Mouse (Mus musculus) embryonic facial prominence, embryonic 13.5 days (tissue): ENCODE measurements around the gene Urod. TPM values are rescaled to one million over a fixed set of nuclear protein-coding genes. Genes with fewer than 3 reads are reported as not detected.

Source experiments
- ATAC-seq: fragments of 200-750 bp; cut with Nextera tagmentation; 2 replicates; pipeline ENCODE4 v1.8.0; 2017; ENCODE audit warnings: low read depth; ENCODE audit not compliant: insufficient number of reproducible peaks, insufficient read depth, low FRiP score, low TSS enrichment
- H3K27ac ChIP-seq: fragments of 300-500 bp; sonication (generic); 2 replicates; pipeline ENCODE4 v1.5.1; 2015; ENCODE audit warnings: moderate library complexity, mild to moderate bottlenecking, inconsistent platforms
- H3K27me3 ChIP-seq: fragments of 300-500 bp; sonication (generic); 2 replicates; pipeline ENCODE4 v1.6.1; 2015; ENCODE audit warnings: mild to moderate bottlenecking, inconsistent platforms
- H3K36me3 ChIP-seq: fragments of 300-500 bp; sonication (generic); 2 replicates; pipeline ENCODE4 v1.6.1; 2015; ENCODE audit warnings: mild to moderate bottlenecking, inconsistent platforms
- H3K4me1 ChIP-seq: fragments of 300-500 bp; sonication (generic); 2 replicates; pipeline ENCODE4 v1.6.1; 2015; ENCODE audit warnings: inconsistent platforms
- H3K4me2 ChIP-seq: fragments of 300-500 bp; sonication (generic); 2 replicates; pipeline ENCODE4 v1.6.1; 2015; ENCODE audit warnings: moderate library complexity, mild to moderate bottlenecking, inconsistent platforms
- H3K4me3 ChIP-seq: fragments of 300-500 bp; sonication (generic); 2 replicates; pipeline ENCODE4 v1.5.1; 2015; ENCODE audit warnings: mild to moderate bottlenecking, inconsistent platforms
- H3K9ac ChIP-seq: fragments of 300-500 bp; sonication (generic); 2 replicates; pipeline ENCODE4 v1.6.1; 2015; ENCODE audit warnings: mild to moderate bottlenecking, inconsistent platforms
- H3K9me3 ChIP-seq: fragments of 300-500 bp; sonication (generic); 2 replicates; pipeline ENCODE4 v1.6.1; 2016; ENCODE audit warnings: inconsistent platforms
- WGBS: fragments of 180-500 bp; shearing (Covaris S2); methylation state at CpG from one replicate; pipeline ENCODE4 v1.1.7; 2015; ENCODE audit warnings: mixed read lengths; 5-methylcytosine and 5-hydroxymethylcytosine counted together
- polyA plus RNA-seq: library from polyadenylated mRNA; unstranded; fragments of >200 nt; fragmentation: Nextera tagmentation; extraction: Ambion mirVana; gene quantifications from 2 replicates; pipeline ENCODE4 v1.2.1, GENCODE M21; 2015

Urod gene
- 101 and 105 TPM in 2 replicates for polyA plus RNA-seq

- peak; percentile 86 for ATAC-seq
- under 1% methylated on average over 38 of the region's 38 CpGs for WGBS
Observed at GRCm38 (mm10) chr4:116993672-116994621, at the start of gene Urod. Urod (minus strand) TSS chr4:116994413.

GRCm38 (mm10) chr4:117041283-117041721, 47.1 kb upstream of the Urod start:
- H3K36me3 ChIP-seq, result no peaks in the 10 kb centered on the region
- H3K27me3 ChIP-seq, result no peaks in the 10 kb centered on the region
- no peak overlapping the region for H3K27ac ChIP-seq
- H3K4me1 ChIP-seq, result peaks cover 24% of the 10 kb centered on the region
- no peak overlapping the region for H3K4me2 ChIP-seq
- ATAC-seq, result no peak
- no peak overlapping the region for H3K4me3 ChIP-seq
- WGBS, result 63% methylated on average over 4 of the region's 4 CpGs
- no peak overlapping the region for H3K9ac ChIP-seq
- H3K9me3 ChIP-seq, result no peaks in the 10 kb centered on the region

More at GRCm38 (mm10) chr4:116993672-116994621, at the start of gene Urod:
- peaks cover 32% of the 10 kb centered on the region for H3K36me3 ChIP-seq
- peak within 1 kb of the TSS; percentile 87 for H3K9ac ChIP-seq
- 0 out of 2 replicates have a peak, but pooled peaks cover 2% of the 10 kb centered on the region for H3K27me3 ChIP-seq
- H3K4me3 ChIP-seq, result peak within 1 kb of the TSS; percentile 98
- H3K4me2 ChIP-seq, result peak within 1 kb of the TSS; percentile 99
- H3K27ac ChIP-seq, result peak within 1 kb of the TSS; percentile 66
- H3K9me3 ChIP-seq, result no peaks in the 10 kb centered on the region
- H3K4me1 ChIP-seq, result peaks cover 29% of the 10 kb centered on the region

DNA sequence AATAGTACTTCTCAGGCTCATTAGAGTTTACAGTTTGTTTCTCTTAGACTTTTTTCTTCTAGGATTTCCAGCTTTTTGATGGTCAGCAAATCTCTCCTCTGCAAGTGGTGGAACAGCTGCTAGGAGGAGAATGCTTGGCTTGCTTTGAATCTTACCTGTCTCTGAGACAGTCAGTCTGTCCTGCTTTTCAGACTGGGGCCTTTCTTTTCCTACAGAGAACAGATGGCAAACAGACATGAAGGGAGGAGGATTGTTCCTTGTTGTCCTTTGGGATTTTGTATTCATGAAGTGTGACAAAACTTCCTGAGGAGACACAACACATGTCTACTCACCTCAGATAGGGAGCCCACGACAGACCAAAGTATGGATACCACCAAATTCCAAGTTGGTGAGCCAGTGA, 46.6 kb upstream of the Urod start:
- ATAC-seq, result no peak
- 43% methylated on average over 1 of the region's 1 CpGs for WGBS
- peak overlapping the region; percentile 77 for H3K27ac ChIP-seq
- H3K9ac ChIP-seq, result no peak overlapping the region
- H3K4me2 ChIP-seq, result no peak overlapping the region
- no peaks in the 10 kb centered on the region for H3K9me3 ChIP-seq
- peaks cover 24% of the 10 kb centered on the region for H3K4me1 ChIP-seq
- no peaks in the 10 kb centered on the region for H3K27me3 ChIP-seq
- H3K4me3 ChIP-seq, result no peak overlapping the region
- H3K36me3 ChIP-seq, result no peaks in the 10 kb centered on the region

DNA sequence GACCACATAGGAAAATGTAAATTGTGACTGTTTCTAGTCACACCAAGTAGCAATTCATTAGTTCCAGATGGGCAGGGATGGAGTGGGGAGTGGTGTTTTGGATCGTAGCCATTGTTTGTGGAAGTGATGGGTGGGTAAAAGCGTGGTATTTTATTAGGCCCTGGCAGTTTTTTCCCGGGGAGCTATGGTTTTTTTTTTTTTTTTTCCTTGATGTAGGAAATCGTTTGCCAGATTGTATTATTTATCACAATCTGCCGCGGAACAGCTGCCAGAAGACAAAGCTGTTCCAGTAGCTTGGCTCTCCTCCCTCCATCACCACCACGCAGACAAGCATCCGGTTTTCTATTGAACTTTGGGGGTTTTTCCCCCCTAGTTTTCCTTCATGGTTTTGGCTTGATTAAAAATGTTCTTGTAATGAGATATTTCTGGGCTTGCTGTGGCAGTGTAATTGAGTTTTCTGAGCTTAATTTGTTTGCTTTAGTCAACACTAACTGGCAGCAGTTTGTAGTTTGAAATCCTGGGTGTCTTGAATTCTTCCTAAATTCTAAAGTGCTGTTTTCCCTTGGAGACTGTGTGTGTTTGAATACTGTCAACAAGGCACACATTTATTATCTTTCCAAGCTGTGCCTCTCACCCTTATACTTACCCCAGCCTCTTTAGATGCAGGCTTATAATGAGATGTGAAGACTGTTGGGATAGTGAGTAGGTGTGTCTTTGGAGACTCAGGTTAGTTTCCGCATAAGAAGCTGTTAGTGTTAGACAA, 45.9 kb upstream of the Urod start:
- peak; percentile 59; the same call in 1 of the 2 replicates for ATAC-seq
- Histone ChIP-seq H3K36me3 (no peaks in the 10 kb centered on the region), H3K27me3 (no peaks in the 10 kb centered on the region), H3K9me3 (no peaks in the 10 kb centered on the region), H3K4me3 (no peak overlapping the region), H3K27ac (peak overlapping the region; percentile 77), H3K4me1 (peaks cover 24% of the 10 kb centered on the region), H3K9ac (no peak overlapping the region), H3K4me2 (peak overlapping the region; percentile 30; the same call in 1 of the 2 replicates)
- WGBS, result 20% methylated on average over 9 of the region's 9 CpGs

- no peaks in the 10 kb centered on the region for H3K27me3 ChIP-seq
- WGBS, result 93% methylated on average over 1 of the region's 1 CpGs
- H3K4me2 ChIP-seq, result no peak overlapping the region
- H3K9ac ChIP-seq, result no peak overlapping the region
- no peak for ATAC-seq
- no peaks in the 10 kb centered on the region for H3K9me3 ChIP-seq
- peaks cover 38% of the 10 kb centered on the region for H3K36me3 ChIP-seq
- no peak overlapping the region for H3K27ac ChIP-seq
- H3K4me1 ChIP-seq, result 0 out of 2 replicates have a peak, but pooled peaks cover 4% of the 10 kb centered on the region
- no peak overlapping the region for H3K4me3 ChIP-seq
Observed at GRCm38 (mm10) chr4:117031105-117031504, 36.9 kb upstream of the Urod start.

- H3K27ac ChIP-seq, result no peak overlapping the region
- no peak overlapping the region for H3K9ac ChIP-seq
- no peaks in the 10 kb centered on the region for H3K27me3 ChIP-seq
- ATAC-seq, result no peak
- H3K4me2 ChIP-seq, result no peak overlapping the region
- H3K36me3 ChIP-seq, result peaks cover 29% of the 10 kb centered on the region
- H3K4me1 ChIP-seq, result peaks cover 8% of the 10 kb centered on the region
- H3K9me3 ChIP-seq, result no peaks in the 10 kb centered on the region
- no peak overlapping the region for H3K4me3 ChIP-seq
- 96% methylated on average over 4 of the region's 4 CpGs for WGBS
Observed at GRCm38 (mm10) chr4:117023469-117023868, 29.3 kb upstream of the Urod start.

DNA sequence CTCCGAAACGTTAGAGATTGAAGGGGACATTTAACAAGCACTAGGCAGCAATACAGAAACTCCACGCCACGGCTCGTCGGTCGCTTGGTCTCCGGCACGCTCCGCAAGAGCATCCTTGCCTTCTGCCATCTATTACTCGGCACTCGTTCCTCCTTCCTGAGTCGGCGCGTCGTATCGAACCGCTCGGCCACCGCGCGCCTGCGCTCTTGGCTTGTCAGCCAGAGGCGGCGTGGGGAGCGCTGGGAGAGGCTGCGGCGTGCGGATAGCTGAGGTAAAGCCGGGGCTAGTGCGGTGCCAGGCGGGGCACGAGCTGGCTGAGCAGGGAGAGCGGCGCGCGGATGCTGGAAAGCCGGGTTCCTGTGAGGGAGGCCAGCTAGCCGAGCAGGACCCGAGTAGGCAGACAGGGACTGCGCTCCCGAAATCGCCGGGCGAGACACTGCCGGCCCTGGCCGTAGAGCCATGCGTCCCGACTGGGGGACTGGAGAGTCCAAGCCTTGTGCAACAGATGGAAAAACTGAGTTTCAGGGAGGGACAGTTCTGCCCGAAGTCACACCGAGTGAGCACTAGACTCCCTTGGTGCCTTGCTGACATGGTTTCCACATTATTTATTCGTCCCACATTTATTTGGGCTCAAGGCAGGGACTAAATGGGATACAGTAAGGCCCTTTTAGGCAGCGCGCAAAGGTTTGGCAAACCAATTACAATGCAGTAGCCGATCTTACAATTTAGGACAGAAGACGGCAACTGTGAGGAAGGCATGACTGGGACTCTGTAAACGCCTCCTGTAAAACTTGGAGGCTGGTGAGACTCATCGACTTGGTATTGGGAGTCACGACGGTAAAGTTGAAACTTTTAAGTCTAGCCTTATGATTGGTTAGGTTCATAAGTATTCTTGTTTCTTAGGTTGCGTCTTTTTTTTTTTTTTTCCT, 25.3 kb upstream of the Urod start, which contains the start of gene Eif2b3:
TSS of gene Eif2b3 (plus strand) at position 197 of the 929 bp plus-strand sequence.
- H3K4me1 ChIP-seq, result peaks cover 8% of the 10 kb centered on the region
- peak within 1 kb of the TSS; percentile 74 for H3K27ac ChIP-seq
- no peaks in the 10 kb centered on the region for H3K9me3 ChIP-seq
- WGBS, result under 1% methylated on average over 60 of the region's 61 CpGs
- peak; percentile 88 for ATAC-seq
- peak within 1 kb of the TSS; percentile 92 for H3K4me3 ChIP-seq
- H3K4me2 ChIP-seq, result peak within 1 kb of the TSS; percentile 72
- peak within 1 kb of the TSS; percentile 91 for H3K9ac ChIP-seq
- peaks cover 18% of the 10 kb centered on the region for H3K36me3 ChIP-seq
- H3K27me3 ChIP-seq, result no peaks in the 10 kb centered on the region

- no peak for ATAC-seq
- H3K36me3 ChIP-seq, result peaks cover 13% of the 10 kb centered on the region
- H3K4me2 ChIP-seq, result no peak overlapping the region
- no peaks in the 10 kb centered on the region for H3K9me3 ChIP-seq
- H3K27me3 ChIP-seq, result no peaks in the 10 kb centered on the region
- H3K4me1 ChIP-seq, result peaks cover 8% of the 10 kb centered on the region
- WGBS, result 83% methylated on average over 7 of the region's 7 CpGs
- H3K4me3 ChIP-seq, result no peak overlapping the region
- no peak overlapping the region for H3K9ac ChIP-seq
- no peak overlapping the region for H3K27ac ChIP-seq
Observed at GRCm38 (mm10) chr4:117018327-117018726, 24.1 kb upstream of the Urod start.

- no peaks in the 10 kb centered on the region for H3K27me3 ChIP-seq
- 84% methylated on average over 2 of the region's 2 CpGs for WGBS
- H3K27ac ChIP-seq, result no peak overlapping the region
- H3K4me2 ChIP-seq, result no peak overlapping the region
- H3K9me3 ChIP-seq, result no peaks in the 10 kb centered on the region
- no peak for ATAC-seq
- H3K9ac ChIP-seq, result no peak overlapping the region
- peaks cover 8% of the 10 kb centered on the region for H3K36me3 ChIP-seq
- peaks cover 8% of the 10 kb centered on the region for H3K4me1 ChIP-seq
- no peak overlapping the region for H3K4me3 ChIP-seq
Observed at GRCm38 (mm10) chr4:117017738-117018137, 23.5 kb upstream of the Urod start.

- WGBS, result 63% methylated on average over 4 of the region's 4 CpGs
- H3K27me3 ChIP-seq, result no peaks in the 10 kb centered on the region
- H3K9ac ChIP-seq, result no peak overlapping the region
- H3K27ac ChIP-seq, result no peak overlapping the region
- H3K9me3 ChIP-seq, result no peaks in the 10 kb centered on the region
- no peak overlapping the region for H3K4me3 ChIP-seq
- no peaks in the 10 kb centered on the region for H3K36me3 ChIP-seq
- no peak overlapping the region for H3K4me2 ChIP-seq
- H3K4me1 ChIP-seq, result peaks cover under 1% of the 10 kb centered on the region; the same call in 1 of the 2 replicates
- no peak for ATAC-seq
Observed at GRCm38 (mm10) chr4:117014901-117015415, 20.7 kb upstream of the Urod start.
